Comparison of ENCODE assay signal across 8 mouse cellular contexts in genomic region chr13:64036079-64037011, GRCm38 (mm10). TPM values are rescaled to one million over a fixed set of nuclear protein-coding genes. Genes with fewer than 3 reads are reported as not detected.
DNase-seq lines count a peak whose midpoint lies in the region; ATAC-seq and TF ChIP-seq lines count a peak whose summit lies in the region.

No protein-coding gene starts in this region.

- no peaks in the 10 kb centered on the region for H3K9me3 ChIP-seq in kidney, embryonic 15.5 days (replicated peaks)

- peaks cover 21% of the 10 kb centered on the region for H3K4me1 ChIP-seq in kidney, embryonic 15.5 days
- H3K4me1 ChIP-seq in lung, adult 2 months (ENCODE audit: control insufficient read depth, insufficient read depth, low read length) = no peaks in the 10 kb centered on the region
- no peaks in the 10 kb centered on the region for H3K4me1 ChIP-seq in olfactory bulb, adult 2 months (ENCODE audit: control insufficient read depth, insufficient read depth, low read length)
- H3K4me1 ChIP-seq in thymus, adult 2 months (replicated peaks; ENCODE audit: control insufficient read depth, insufficient read depth, low read length) = no peaks in the 10 kb centered on the region

- 24% methylated on average over 13 of the region's 13 CpGs for WGBS in kidney, embryonic 15.5 days
- 27% methylated on average over 13 of the region's 13 CpGs for WGBS in lung, adult 2 months
- 35% methylated on average over 13 of the region's 13 CpGs for WGBS in olfactory bulb, adult 2 months
- 32% methylated on average over 13 of the region's 13 CpGs for WGBS in thymus, adult 2 months

- H3K4me3 ChIP-seq in kidney, embryonic 15.5 days (replicated peaks) = no peak overlapping the region
- H3K4me3 ChIP-seq in lung, adult 2 months (replicated peaks; ENCODE audit: extremely low read depth, low read depth, low read length) = no peak overlapping the region
- no peak overlapping the region for H3K4me3 ChIP-seq in olfactory bulb, adult 2 months (ENCODE audit: insufficient read depth, low read depth, low read length)
- H3K4me3 ChIP-seq in thymus, adult 2 months (ENCODE audit: control insufficient read depth, insufficient read depth, low read length) = no peak overlapping the region

- no peak overlapping the region for H3K27ac ChIP-seq in kidney, embryonic 15.5 days
- H3K27ac ChIP-seq in olfactory bulb, adult 2 months (ENCODE audit: insufficient read depth, low read depth, low read length) = no peak overlapping the region
- no peak overlapping the region for H3K27ac ChIP-seq in thymus, adult 2 months (ENCODE audit: control insufficient read depth, insufficient read depth, low read length)

- H3K9ac ChIP-seq in kidney, embryonic 15.5 days = no peak overlapping the region

- peak; percentile 91 for ATAC-seq in common myeloid progenitor, adult 5-6 weeks (replicated peaks; ENCODE audit: low read depth, poor library complexity, severe bottlenecking)
- ATAC-seq in kidney, embryonic 15.5 days (replicated peaks; ENCODE audit: low FRiP score) = peak; percentile 87

- DNase-seq in A20 (ENCODE audit: low read depth, low spot score) (peak; percentile 73), ZHBTc4 (ENCODE audit: low read depth, low spot score) (peak; percentile 91)
- DNase-seq in gastrocnemius, postnatal 25 days = peak; percentile 24
- peak; percentile 56 for DNase-seq in lung, adult 2 months
- peak; percentile 63 for DNase-seq in thymus, adult 2 months

- H3K27me3 ChIP-seq in kidney, embryonic 15.5 days = no peaks in the 10 kb centered on the region
- H3K27me3 ChIP-seq in thymus, adult 2 months (ENCODE audit: control insufficient read depth, insufficient read depth, low read length) = no peaks in the 10 kb centered on the region

- H3K36me3 ChIP-seq in kidney, embryonic 15.5 days = no peaks in the 10 kb centered on the region
- H3K36me3 ChIP-seq in thymus, adult 2 months (ENCODE audit: control insufficient read depth, insufficient read depth, low read length) = no peaks in the 10 kb centered on the region

- TF ChIP-seq CTCF in lung, adult 2 months (IDR thresholded peaks at IDR 0.05; ENCODE audit: insufficient read depth, low read length) = peak; percentile 98
- TF ChIP-seq CTCF in olfactory bulb, adult 2 months (IDR thresholded peaks at IDR 0.05; ENCODE audit: insufficient read depth, low read depth, low read length) = peak; percentile 40; the same call in 1 of the 2 replicates
- TF ChIP-seq CTCF in thymus, adult 2 months (IDR thresholded peaks at IDR 0.05; ENCODE audit: borderline replicate concordance, control insufficient read depth, extremely low read depth, insufficient read depth, low read length, poor library complexity) = peak; percentile 74; the same call in 1 of the 2 replicates

- no peak for TF ChIP-seq POLR2A in lung, adult 2 months (IDR thresholded peaks at IDR 0.05; ENCODE audit: borderline replicate concordance, extremely low read depth, low read depth, low read length)
- TF ChIP-seq POLR2A in olfactory bulb, adult 2 months (IDR thresholded peaks at IDR 0.05; ENCODE audit: insufficient read depth, low read depth, low read length) = no peak
- TF ChIP-seq POLR2A in thymus, adult 2 months (IDR thresholded peaks at IDR 0.05; ENCODE audit: control insufficient read depth, extremely low read depth, insufficient read depth, low read length, poor library complexity) = no peak

- no peak overlapping the region for H3K4me2 ChIP-seq in kidney, embryonic 15.5 days

RNA-seq across cellular contexts. Expression of gene Hsd17b3, which starts 52.7 kb away (rescaled TPM):
- total RNA-seq in common myeloid progenitor, adult 5-6 weeks (2017) = not detected in 2 replicates
- total RNA-seq in gastrocnemius, postnatal 25 days (2021) = not detected
- polyA plus RNA-seq in kidney, embryonic 15.5 days (2015; fragmentation: Nextera tagmentation; extraction: Ambion mirVana) = not detected in 2 replicates
- not detected in 2 replicates for polyA plus RNA-seq in lung, adult 2 months (2012; rRNA removed)
- polyA plus RNA-seq in olfactory bulb, adult 2 months (2012; ENCODE audit: insufficient read depth, insufficient read length, low replicate concordance, missing spikeins) = not detected in 2 replicates
- polyA plus RNA-seq in thymus, adult 2 months (2012; rRNA removed) = 0.14 and 0.36 TPM in 2 replicates

Comparison
In these comparisons a context has a peak if more than half of its experiments do, and no peak if none do; other contexts are left out.
1. DNase-seq: peak in every context shown above with its lines; median percentile 91 in ZHBTc4; 73 in A20; 63 in thymus, adult 2 months; 56 in lung, adult 2 months; 24 in gastrocnemius, postnatal 25 days.
2. CTCF ChIP-seq: peak in every context shown above with its lines; median percentile 98 in lung, adult 2 months; 74 in thymus, adult 2 months; 40 in olfactory bulb, adult 2 months.